8 mouse cellular contexts compared by ENCODE assay signal in genomic region chr17:69365049-69365448, GRCm38 (mm10). TPM values are rescaled to one million over a fixed set of nuclear protein-coding genes. Genes with fewer than 3 reads are reported as not detected.
DNase-seq lines count a peak whose midpoint lies in the region; ATAC-seq and TF ChIP-seq lines count a peak whose summit lies in the region.

No protein-coding gene starts in this region.

- H3K36me3 ChIP-seq in G1E (replicated peaks) = no peaks in the 10 kb centered on the region
- H3K36me3 ChIP-seq in spleen, adult 2 months (ENCODE audit: control insufficient read depth, insufficient read depth, low read length) = no peaks in the 10 kb centered on the region

- peak; percentile 19 to 48 for DNase-seq in heart, postnatal 14 days
- no peak for DNase-seq in heart, adult 18-20 months
- DNase-seq in 3T3-L1 (ENCODE audit: low read depth, low spot score) (peak; percentile 77), G1E (ENCODE audit: low spot score) (no peak)
- DNase-seq in forelimb bud, embryonic 11.5 days (ENCODE audit: low read depth, low spot score) = peak; percentile 52
- DNase-seq in spleen, adult 2 months (ENCODE audit: low read depth in 1 of 2, low spot score in 2 of 2) = peak in 1 of 2 experiments; percentile 12
- no peak for DNase-seq in adrenal gland, adult (ENCODE audit: inconsistent age in 2 of 2, low spot score in 1 of 2)
- no peak for DNase-seq in adrenal gland, adult 2 months

- H3K4me1 ChIP-seq in G1E (ENCODE audit: insufficient read depth, low read depth, low read length) = no peaks in the 10 kb centered on the region
- H3K4me1 ChIP-seq in spleen, adult 2 months (ENCODE audit: control insufficient read depth, insufficient read depth, insufficient read length) = no peaks in the 10 kb centered on the region

- ATAC-seq in G1E (ENCODE audit: extremely low read depth, insufficient number of reproducible peaks, low FRiP score, poor library complexity, severe bottlenecking) = peak; percentile 22; the same call in 1 of the 2 replicates

- H3K9me3 ChIP-seq in G1E (replicated peaks) = peaks cover 9% of the 10 kb centered on the region; the same call in 1 of the 2 replicates

- TF ChIP-seq POLR2A in spleen, adult 2 months (IDR thresholded peaks at IDR 0.05; ENCODE audit: low read depth, low read length) = no peak

- TF ChIP-seq CTCF in G1E (IDR thresholded peaks at IDR 0.05; ENCODE audit: low read depth, low read length) = peak; percentile 38; the same call in 1 of the 2 replicates
- TF ChIP-seq CTCF in spleen, adult 2 months (IDR thresholded peaks at IDR 0.05; ENCODE audit: extremely low read depth, insufficient read depth, insufficient read length, insufficient replicate concordance) = peak; percentile 20; the same call in 1 of the 2 replicates

- WGBS in spleen, adult 2 months = 89% methylated on average over 3 of the region's 3 CpGs

- H3K27me3 ChIP-seq in G1E (ENCODE audit: insufficient read depth, low read length) = no peaks in the 10 kb centered on the region
- H3K27me3 ChIP-seq in spleen, adult 2 months (ENCODE audit: control insufficient read depth, insufficient read depth, low read length) = no peaks in the 10 kb centered on the region

- intact Hi-C loops in heart, postnatal 14 days (cut with DNase I) = no loop called here

- H3K4me3 ChIP-seq in G1E (ENCODE audit: low read depth, low read length) = no peak overlapping the region
- no peak overlapping the region for H3K4me3 ChIP-seq in spleen, adult 2 months (ENCODE audit: extremely low read depth, insufficient read depth, insufficient read length)

- H3K27ac ChIP-seq in spleen, adult 2 months (ENCODE audit: insufficient read depth, low read length) = no peak overlapping the region

RNA-seq across cellular contexts. Expression of gene Zbtb14, which starts 17.8 kb away (rescaled TPM):
- 10 to 100 TPM; 10.3 to 11.0 TPM for total RNA-seq in heart, postnatal 14 days (2021)
- 1 to 10 TPM; 8.2 to 8.6 TPM for total RNA-seq in heart, adult 18-20 months (2021)
- 27.4 TPM in 2 replicates for total RNA-seq in G1E (2014; fragmentation: Nextera tagmentation)
- total RNA-seq in G1E (2017) = 24.5 and 29.4 TPM in 2 replicates
- 2.4 and 3.7 TPM in 2 replicates for polyA plus RNA-seq in G1E (2012)
- 2.6 and 2.7 TPM in 2 replicates for polyA plus RNA-seq in spleen, adult 2 months (2012; rRNA removed)
- 10 to 100 TPM; 14.1 to 16.9 TPM for total RNA-seq in adrenal gland, adult 2 months (2021)
- 1.8 and 2.4 TPM in 2 replicates for polyA plus RNA-seq in adrenal gland, adult 2 months (2012; rRNA removed)

Comparison
In these comparisons a context has a peak if more than half of its experiments do, and no peak if none do; other contexts are left out.
1. DNase-seq: peak in heart, postnatal 14 days (2 of 2), 3T3-L1 (single experiment) and forelimb bud, embryonic 11.5 days (single experiment); none in heart, adult 18-20 months (0 of 2), G1E (single experiment), adrenal gland, adult (0 of 2) and adrenal gland, adult 2 months (single experiment).